Mouse (Mus musculus): ENCODE results near the gene Usp4. TPM values are rescaled to one million over a fixed set of nuclear protein-coding genes. Genes with fewer than 3 reads are reported as not detected.
A peak's percentile ranks its signal among the peaks of the same experiment; 100 is the strongest.

Usp4 gene
- total RNA-seq, 2 experiments from 2014 or later = 68.7 to 74.6 TPM

DNA sequence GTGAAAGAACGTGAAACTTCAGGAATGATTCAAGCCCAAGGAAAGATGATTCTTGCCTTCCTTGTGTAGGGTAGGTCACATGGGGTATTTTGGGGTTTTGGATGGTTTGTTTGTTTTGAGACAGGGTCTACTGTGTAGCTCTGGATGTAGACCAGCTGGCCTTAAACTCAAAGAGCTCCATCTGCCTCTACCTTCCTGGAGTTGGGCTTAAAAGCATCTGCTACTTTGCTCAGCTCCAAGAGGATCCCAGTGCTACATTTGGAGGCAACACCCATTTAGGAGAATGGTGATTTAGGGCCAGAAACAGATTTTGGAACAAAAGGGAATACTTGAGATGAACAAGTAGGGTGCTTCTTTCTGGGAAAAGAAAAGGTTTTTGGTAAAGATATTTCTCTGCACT lies 22.9 kb upstream of the Usp4 start:
- TF ChIP-seq CTCF (IDR thresholded peaks at IDR 0.05) = no peak
- no peak overlapping the region for H3K4me3 ChIP-seq
- intact Hi-C loops (cut with DNase I) = no loop called here
- DNase-seq = no peak
- H3K27ac ChIP-seq = no peak overlapping the region

DNA sequence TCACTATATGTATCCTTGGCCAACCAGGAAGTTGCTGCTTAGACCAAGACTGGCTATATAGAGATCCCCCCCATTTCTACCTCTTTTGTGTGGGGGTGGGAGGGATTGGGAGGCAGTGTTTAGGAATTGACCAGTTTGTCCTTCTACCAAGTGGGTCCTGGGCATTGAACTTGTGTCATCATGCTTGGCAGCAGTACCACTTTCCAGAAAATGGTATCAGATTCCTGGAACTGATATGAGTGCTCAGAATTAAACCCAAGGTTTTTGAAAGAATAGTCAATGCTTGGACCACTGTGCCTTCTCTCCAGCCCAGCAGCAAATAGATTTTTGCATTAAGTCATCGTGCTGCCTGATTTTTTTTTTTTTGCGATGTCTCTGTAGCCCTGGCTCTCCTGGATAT lies 21.8 kb upstream of the Usp4 start:
- no peak for DNase-seq
- Histone ChIP-seq H3K27ac (no peak overlapping the region), H3K4me3 (no peak overlapping the region)
- intact Hi-C loops (cut with DNase I) = no loop called here
- no peak for TF ChIP-seq CTCF (IDR thresholded peaks at IDR 0.05)

DNA sequence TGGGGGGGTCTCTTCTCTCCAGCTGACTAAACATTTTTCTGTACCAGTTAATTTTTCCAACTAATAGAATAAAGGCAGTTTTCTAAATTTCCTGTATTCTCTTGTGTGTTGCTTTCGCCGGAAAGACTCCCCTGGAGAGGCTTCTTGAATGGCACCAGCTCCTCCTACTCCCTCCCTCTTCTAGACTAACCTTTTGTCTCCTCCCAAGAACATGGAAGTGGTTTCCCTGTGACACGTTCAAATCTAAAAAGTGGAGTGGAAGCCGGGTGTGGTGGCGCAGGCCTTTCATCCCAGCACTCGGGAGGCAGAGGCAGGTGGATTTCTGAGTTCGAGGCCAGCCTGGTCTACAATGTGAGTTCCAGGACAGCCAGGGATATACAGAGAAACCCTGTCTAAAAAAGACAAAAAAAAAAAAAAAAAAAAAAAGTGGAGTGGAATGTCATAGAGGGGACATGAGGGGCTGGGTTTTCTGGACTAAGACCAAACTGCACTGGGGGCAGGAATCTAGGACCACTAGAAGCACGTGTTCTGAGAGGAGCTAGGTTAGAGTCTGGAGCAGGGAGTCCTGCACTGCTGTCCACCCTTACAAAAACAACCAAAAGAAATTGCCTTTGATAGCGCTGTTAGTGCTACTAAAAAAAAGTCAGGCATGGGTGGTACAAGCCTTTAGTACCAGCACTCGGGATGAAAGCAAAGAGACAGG lies 9.7 kb upstream of the Usp4 start:
- peak overlapping the region; percentile 78 for H3K4me3 ChIP-seq
- intact Hi-C loops (cut with DNase I) = no loop called here
- TF ChIP-seq CTCF (IDR thresholded peaks at IDR 0.05) = no peak

DNA sequence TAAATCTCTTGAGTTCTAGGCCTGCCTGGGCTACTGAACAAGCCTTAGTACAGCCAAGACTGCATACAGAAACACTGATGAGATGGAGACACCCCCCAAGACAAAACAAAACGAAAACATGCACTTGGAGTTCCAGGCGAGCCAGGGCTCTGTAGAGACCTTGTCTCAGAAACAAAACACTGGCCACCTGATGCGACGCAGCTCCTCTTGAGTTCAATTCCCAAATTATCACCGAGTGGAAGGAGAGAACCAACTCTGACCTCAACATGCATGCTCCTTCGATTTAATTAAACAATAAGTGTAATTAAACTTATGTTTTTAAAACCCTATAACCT lies 9.1 kb upstream of the Usp4 start:
- no peak for DNase-seq
- peak overlapping the region; percentile 96 for H3K27ac ChIP-seq
- intact Hi-C loops (cut with DNase I) = no loop called here
- peak overlapping the region; percentile 78 for H3K4me3 ChIP-seq
- TF ChIP-seq CTCF (IDR thresholded peaks at IDR 0.05) = no peak

More for the DNA sequence above, 9.7 kb upstream of the Usp4 start:
- peak overlapping the region; percentile 96 for H3K27ac ChIP-seq
- DNase-seq = no peak

DNA sequence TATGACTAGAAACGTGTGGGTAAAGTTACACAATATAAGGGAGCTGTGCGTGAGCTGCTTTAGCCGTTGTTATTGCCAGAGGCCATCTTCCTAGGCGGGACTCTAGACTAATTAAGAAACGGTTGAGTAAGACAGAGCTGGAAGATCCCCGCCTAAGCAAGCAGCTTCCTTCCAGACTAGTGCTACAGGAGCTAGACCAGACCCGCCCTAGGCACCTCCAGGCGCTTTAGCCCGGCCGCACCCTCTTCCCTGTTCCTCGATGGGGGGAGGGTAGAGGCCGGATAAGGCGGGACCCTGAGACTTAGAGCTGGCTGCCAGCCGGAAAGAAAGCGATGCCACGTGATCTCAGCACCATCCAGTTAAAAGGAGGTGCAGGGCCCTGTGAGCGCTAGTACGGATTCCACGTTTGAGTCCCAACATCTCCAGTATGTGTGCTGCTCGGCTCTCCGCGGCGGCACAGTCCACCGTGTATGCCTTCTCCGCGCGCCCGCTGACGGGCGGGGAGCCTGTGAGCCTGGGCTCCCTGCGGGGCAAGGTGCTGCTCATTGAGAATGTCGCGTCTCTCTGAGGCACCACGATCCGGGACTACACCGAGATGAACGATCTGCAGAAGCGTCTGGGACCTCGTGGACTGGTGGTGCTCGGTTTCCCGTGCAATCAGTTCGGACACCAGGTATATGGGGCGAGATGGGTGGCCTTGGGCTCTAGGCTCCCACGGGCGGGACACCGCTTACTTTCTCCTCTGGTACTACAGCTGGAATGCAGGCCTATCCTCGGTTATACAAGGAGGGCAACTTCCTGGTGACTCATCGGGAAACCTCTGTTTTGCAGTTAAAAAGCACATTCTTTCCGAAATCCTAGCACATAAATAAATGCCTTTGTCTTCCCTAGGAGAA lies 8.5 kb upstream of the Usp4 start, which contains the start of gene Gpx1:
Gpx1 (plus strand) TSS at position 18 of the 896 bp plus-strand sequence.
- Histone ChIP-seq H3K27ac (peak within 1 kb of the TSS; percentile 96), H3K4me3 (peak within 1 kb of the TSS; percentile 78)
- peak; percentile 93 for DNase-seq
- TF ChIP-seq CTCF (IDR thresholded peaks at IDR 0.05) = peak; percentile 4; the same call in 1 of the 2 replicates
- intact Hi-C loops (cut with DNase I) = no loop called here

DNA sequence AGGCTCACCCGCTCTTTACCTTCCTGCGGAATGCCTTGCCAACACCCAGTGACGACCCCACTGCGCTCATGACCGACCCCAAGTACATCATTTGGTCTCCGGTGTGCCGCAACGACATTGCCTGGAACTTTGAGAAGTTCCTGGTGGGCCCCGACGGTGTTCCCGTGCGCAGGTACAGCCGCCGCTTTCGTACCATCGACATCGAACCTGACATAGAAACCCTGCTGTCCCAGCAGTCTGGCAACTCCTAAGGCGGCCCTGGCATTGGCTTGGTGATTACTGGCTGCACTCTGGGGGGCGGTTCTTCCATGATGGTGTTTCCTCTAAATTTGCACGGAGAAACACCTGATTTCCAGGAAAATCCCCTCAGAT lies 7.8 kb upstream of the Usp4 start:
- intact Hi-C loops (cut with DNase I) = no loop called here
- Histone ChIP-seq H3K27ac (peak overlapping the region; percentile 96), H3K4me3 (peak overlapping the region; percentile 78)
- peak; percentile 49 for DNase-seq
- no peak for TF ChIP-seq CTCF (IDR thresholded peaks at IDR 0.05)

DNA sequence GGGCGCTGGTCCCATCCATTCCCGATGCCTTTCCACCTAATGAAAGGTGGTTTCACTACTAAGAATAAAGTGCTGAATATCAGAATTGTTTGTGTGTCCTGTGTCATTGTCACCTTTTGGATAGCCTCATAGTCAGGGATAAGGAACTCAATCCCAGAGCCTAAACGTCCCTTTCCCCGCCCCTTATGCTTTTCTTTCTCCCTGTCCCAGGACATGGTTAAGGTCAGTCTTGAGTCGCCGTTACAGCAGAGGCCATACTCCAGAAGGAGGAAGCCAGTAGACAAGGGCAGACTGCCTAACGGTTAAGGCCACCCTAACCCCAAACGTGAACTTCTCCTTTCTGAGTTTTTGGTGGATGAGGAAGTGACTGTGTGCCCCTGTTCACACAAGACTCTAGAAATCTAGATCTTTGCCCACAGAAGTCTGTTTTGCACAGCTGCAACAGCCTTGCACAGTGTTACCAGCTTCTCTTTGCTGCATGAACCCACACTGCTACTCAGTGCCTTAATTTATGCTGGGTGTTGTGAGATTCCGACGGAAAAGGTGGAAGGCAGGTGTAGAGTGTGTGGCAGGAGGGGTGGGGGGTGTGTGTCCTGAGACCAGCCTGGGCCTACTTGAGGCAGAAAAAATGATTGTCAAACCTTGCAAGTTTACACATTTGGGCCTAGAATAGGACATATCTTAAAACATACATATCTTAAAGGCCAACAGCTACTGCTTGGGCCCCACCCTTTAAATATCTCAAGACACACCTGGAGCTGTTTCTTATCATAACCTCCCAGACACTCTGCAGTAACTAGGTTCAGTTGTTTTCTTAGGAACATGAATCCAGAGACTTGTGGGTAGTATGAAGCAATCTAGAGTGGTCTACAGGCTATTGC lies 7.2 kb upstream of the Usp4 start:
- intact Hi-C loops (cut with DNase I) = no loop called here
- Histone ChIP-seq H3K27ac (peak overlapping the region; percentile 96), H3K4me3 (peak overlapping the region; percentile 78)
- DNase-seq = no peak
- TF ChIP-seq CTCF (IDR thresholded peaks at IDR 0.05) = no peak

DNA sequence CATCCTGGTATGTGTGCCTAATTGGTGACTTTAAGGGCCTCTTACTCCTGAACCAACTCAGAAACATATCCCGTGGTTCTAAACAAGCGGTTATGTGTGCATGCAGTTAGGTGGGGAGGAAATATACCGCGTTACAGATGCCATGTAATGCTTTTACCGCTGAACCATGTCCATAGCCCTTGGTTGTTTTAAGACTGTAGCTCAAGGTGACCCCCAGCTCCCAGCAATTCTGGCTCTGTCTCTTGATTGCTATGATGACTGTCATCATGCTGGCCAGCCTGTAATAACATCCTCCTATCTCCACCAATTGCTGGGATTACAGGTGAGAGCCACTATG lies 6.5 kb upstream of the Usp4 start:
- H3K27ac ChIP-seq = peak overlapping the region; percentile 96
- no peak for DNase-seq
- peak overlapping the region; percentile 78 for H3K4me3 ChIP-seq
- intact Hi-C loops (cut with DNase I) = no loop called here
- no peak for TF ChIP-seq CTCF (IDR thresholded peaks at IDR 0.05)

DNA sequence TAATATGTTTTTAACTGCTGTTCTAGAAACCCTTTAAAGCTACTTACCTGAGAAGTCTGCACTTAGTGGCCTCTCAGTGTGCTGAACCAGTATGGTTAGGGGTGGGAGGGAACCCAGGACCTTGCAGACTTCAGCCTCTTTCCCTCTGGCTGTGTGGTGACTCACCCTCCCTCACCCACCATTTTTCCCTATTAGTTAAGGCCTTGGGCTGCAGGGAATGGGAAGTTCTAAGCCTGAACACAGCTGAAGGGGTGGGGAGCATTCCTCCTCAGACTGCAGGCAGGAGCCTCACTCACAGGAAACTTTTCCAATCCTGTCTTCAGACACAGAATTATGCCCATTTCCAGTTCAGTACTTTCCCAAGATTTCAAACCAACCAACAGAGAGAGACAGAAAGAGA lies 5.9 kb upstream of the Usp4 start:
- TF ChIP-seq CTCF (IDR thresholded peaks at IDR 0.05) = no peak
- Histone ChIP-seq H3K27ac (peak overlapping the region; percentile 96), H3K4me3 (no peak overlapping the region)
- intact Hi-C loops (cut with DNase I) = no loop called here
- no peak for DNase-seq

DNA sequence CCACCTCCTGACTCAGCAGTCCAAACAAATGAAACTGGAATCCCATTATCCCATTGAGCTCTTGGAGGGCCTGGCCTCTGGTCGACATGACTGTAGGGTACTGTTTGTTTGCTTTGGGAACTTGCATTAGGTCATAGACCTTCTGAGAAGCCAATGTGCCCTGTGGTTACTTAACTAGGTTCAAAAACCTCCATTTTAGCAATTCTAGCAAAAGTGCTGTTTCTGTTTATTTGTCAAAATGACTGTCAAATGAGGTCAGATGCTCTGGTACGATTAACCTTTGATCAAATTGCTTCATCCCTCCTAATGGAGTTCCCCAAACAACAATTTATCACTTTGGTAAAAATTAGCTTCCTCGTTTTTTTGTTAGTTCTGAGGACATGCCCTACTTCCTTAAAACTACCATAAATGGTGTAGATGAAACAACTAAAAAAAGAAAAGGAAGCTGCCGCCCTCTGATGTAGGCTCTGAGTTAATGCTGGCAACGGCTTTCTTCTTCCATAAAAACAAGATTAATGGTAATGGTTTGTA lies 5.3 kb upstream of the Usp4 start:
- intact Hi-C loops (cut with DNase I) = no loop called here
- Histone ChIP-seq H3K4me3 (no peak overlapping the region), H3K27ac (peak overlapping the region; percentile 96)
- TF ChIP-seq CTCF (IDR thresholded peaks at IDR 0.05) = no peak
- no peak for DNase-seq

DNA sequence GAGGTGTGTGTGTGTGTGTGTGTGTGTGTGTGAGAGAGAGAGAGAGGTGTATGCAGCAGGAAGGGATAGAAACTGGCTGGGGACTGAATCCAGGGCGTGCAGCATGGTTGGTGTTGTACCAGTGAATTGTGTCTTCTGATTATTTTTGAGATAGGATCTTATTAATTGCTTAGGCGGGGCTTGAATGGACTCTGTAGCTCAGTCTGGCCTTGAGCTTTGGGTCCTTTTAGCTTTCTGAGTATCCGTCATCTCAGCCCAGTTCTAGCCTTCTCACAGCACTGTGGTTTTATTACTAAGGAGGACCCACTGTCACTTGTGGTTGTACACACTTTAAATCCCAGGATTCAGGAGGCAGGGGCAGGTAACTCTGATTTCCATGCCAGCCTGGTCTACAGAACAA lies 4.3 kb upstream of the Usp4 start:
- no peak for DNase-seq
- Histone ChIP-seq H3K27ac (no peak overlapping the region), H3K4me3 (no peak overlapping the region)
- intact Hi-C loops (cut with DNase I) = no loop called here
- TF ChIP-seq CTCF (IDR thresholded peaks at IDR 0.05) = no peak

DNA sequence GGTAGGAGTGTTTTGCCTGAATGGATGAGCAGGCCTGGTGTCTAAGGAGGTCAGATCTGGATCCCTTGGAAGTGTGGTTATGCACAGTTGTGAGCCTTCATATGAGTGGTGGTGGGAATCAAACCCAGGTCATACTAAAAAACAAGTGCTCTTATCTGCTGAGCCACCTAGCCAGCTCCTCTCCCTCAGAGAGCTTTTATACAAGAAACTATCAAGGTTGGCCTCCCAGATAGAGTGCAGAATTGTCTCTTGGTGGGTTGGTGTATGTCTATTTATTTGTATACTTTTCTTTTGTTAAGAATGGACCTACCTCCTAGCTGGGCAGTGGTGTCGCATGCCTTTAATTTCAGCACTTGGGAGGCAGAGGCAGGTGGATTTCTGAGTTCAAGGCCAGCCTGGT lies 3.8 kb upstream of the Usp4 start:
- no peak for TF ChIP-seq CTCF (IDR thresholded peaks at IDR 0.05)
- Histone ChIP-seq H3K27ac (peak overlapping the region; percentile 10; the same call in 1 of the 2 replicates), H3K4me3 (no peak overlapping the region)
- intact Hi-C loops (cut with DNase I) = no loop called here
- DNase-seq = no peak

Data from gastrocnemius, adult 2 months (tissue).